Mouse (Mus musculus): ENCODE measurements at regions not wholly inside any gene's neighbourhood (a gene's known extent, or its start where the extent isn't known, plus 50 kb on each side); places are given as distances from the start of the nearest gene placed in this dataset.

- Histone ChIP-seq H3K36me3 (no peaks in the 10 kb centered on the region), H3K9me3 (replicated peaks) (no peaks in the 10 kb centered on the region), H3K9ac (no peak overlapping the region), H3K27me3 (no peaks in the 10 kb centered on the region), H3K27ac (no peak overlapping the region), H3K4me1 (no peaks in the 10 kb centered on the region), H3K4me3 (no peak overlapping the region), H3K4me2 (replicated peaks) (no peak overlapping the region)
- ATAC-seq (ENCODE audit: low FRiP score) = no peak
- 90% methylated on average over 1 of the region's 1 CpGs for WGBS
Measured at GRCm38 (mm10) chr16:77948785-77949184, 346.9 kb upstream of the Gm11146 start.

GRCm38 (mm10) chr16:77945442-77945841 is 343.5 kb upstream of the Gm11146 start:
- no peak overlapping the region for H3K9ac ChIP-seq
- ATAC-seq (ENCODE audit: low FRiP score) = no peak
- no peaks in the 10 kb centered on the region for H3K4me1 ChIP-seq
- 59% methylated on average over 2 of the region's 2 CpGs for WGBS
- H3K36me3 ChIP-seq = no peaks in the 10 kb centered on the region
- no peak overlapping the region for H3K4me3 ChIP-seq
- no peak overlapping the region for H3K4me2 ChIP-seq (replicated peaks)
- H3K27ac ChIP-seq = no peak overlapping the region
- no peaks in the 10 kb centered on the region for H3K27me3 ChIP-seq
- H3K9me3 ChIP-seq (replicated peaks) = no peaks in the 10 kb centered on the region

DNA sequence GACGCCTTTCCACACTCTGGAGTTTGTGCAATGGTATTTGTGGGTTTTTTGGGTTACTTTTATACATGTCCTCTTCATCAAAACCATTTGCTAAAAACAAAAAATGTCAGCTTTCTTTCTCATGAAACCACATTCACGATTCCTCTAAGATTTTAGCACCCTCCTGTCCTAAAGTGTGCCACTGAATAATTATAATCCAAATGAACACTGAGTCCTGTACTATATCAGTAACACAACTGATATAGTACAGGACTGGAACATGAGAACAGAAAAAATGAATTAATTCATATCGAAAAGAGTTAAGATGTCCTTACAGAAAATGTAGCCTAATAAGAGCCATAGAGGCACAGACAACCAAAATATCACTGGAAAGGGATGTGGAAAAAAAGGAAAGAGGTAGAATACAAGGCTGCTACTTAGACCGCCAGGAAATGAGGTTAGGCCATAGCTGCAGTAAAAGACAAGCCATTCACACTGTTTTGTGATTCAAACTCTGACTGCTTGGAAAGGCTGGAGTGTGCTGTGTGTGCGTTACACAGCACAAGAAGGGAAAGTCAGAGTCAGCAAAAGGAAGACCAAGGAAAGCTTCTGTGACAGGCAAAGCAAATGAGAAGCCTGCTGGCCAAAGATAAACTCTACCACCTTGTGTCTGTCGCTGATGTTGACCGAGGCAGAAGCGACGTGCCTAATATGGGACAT is 329.3 kb upstream of the Gm11146 start:
- Histone ChIP-seq H3K4me3 (no peak overlapping the region), H3K36me3 (no peaks in the 10 kb centered on the region)

DNA sequence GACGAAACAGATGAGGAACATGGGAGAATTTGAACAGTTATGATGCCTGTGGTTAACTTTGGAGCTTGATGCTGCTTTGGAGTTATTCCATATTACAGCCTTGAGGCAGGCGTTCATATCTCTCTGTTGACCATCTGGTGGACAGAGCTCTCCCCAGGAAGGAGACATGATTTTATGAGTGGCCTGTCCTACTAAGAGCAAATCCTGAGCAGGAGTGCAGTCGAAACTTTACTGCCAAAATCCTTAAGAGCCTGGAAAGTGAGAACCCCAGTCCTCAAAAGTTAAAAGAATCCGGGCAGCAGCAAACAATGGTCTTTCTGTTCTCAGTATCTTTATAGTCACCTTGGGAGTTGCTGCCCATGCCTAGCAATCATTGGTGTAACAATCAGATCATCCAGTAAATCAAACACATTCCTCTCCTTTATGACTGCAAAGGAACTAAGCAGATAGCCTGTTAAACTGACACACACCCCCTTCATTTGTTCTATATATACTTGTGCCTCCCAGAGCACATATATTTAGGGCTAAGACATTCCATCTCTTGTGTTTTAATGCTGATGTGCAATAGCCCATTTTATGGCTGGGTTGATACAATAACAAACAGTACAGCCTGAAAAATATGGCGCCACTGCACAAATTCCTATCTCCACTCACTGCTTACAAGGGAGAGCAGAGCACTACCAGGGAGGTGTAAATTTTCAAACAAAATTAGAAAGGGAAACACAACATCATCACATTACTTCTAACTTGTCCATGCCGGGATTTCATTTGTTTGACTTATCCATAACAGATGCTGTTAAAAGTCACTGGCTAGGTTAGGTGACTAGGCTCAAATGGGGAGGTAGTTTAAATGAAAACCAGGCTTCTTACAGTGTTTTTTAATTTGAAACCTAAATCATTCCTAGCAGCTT is 312.5 kb upstream of the Gm11146 start:
- H3K4me1 ChIP-seq = no peaks in the 10 kb centered on the region
- no peak for ATAC-seq (ENCODE audit: low FRiP score)
- H3K9ac ChIP-seq = no peak overlapping the region
- H3K4me2 ChIP-seq (replicated peaks) = no peak overlapping the region
- no peak overlapping the region for H3K27ac ChIP-seq
- no peaks in the 10 kb centered on the region for H3K36me3 ChIP-seq
- H3K4me3 ChIP-seq = no peak overlapping the region
- 72% methylated on average over 6 of the region's 6 CpGs for WGBS
- H3K27me3 ChIP-seq = no peaks in the 10 kb centered on the region
- no peaks in the 10 kb centered on the region for H3K9me3 ChIP-seq (replicated peaks)

More for the DNA sequence above, 329.3 kb upstream of the Gm11146 start:
- 87% methylated on average over 9 of the region's 9 CpGs for WGBS
- H3K9ac ChIP-seq = no peak overlapping the region
- H3K4me2 ChIP-seq (replicated peaks) = no peak overlapping the region
- H3K27ac ChIP-seq = no peak overlapping the region
- H3K4me1 ChIP-seq = no peaks in the 10 kb centered on the region
- H3K9me3 ChIP-seq (replicated peaks) = no peaks in the 10 kb centered on the region
- H3K27me3 ChIP-seq = no peaks in the 10 kb centered on the region
- no peak for ATAC-seq (ENCODE audit: low FRiP score)

DNA sequence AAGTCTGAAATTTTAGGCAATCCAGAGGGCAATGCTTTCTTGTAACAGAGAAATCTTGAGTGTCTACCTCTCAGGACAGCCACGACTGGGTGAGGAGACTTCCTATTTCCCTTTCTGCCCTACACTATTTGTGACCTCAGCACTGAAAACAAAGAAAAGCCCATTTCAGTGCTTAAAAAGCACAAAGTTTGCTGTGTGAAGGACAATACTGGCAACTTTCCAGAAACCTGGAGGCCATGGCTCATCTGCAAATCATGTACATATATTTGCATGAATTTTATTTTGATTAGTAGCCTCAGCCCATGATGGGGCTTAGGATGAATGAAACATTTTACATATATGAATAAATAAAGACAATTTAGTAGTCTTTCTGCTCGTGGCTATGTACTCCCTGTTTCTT is 292.4 kb upstream of the Gm11146 start:
- 27% methylated on average over 2 of the region's 2 CpGs for WGBS
- Histone ChIP-seq H3K9ac (no peak overlapping the region), H3K27me3 (no peaks in the 10 kb centered on the region), H3K4me2 (replicated peaks) (no peak overlapping the region), H3K4me1 (0 out of 2 replicates have a peak, but pooled peaks cover 3% of the 10 kb centered on the region), H3K36me3 (no peaks in the 10 kb centered on the region), H3K9me3 (replicated peaks) (no peaks in the 10 kb centered on the region), H3K4me3 (no peak overlapping the region), H3K27ac (peak overlapping the region; percentile 80)
- peak; percentile 72 for ATAC-seq (ENCODE audit: low FRiP score)

- H3K4me1 ChIP-seq = 0 out of 2 replicates have a peak, but pooled peaks cover 3% of the 10 kb centered on the region
- H3K9me3 ChIP-seq (replicated peaks) = no peaks in the 10 kb centered on the region
- peak; percentile 81 for ATAC-seq (ENCODE audit: low FRiP score)
- no peak overlapping the region for H3K9ac ChIP-seq
- no peaks in the 10 kb centered on the region for H3K36me3 ChIP-seq
- no peak overlapping the region for H3K4me3 ChIP-seq
- WGBS = 42% methylated on average over 2 of the region's 2 CpGs
- H3K4me2 ChIP-seq (replicated peaks) = no peak overlapping the region
- peak overlapping the region; percentile 80 for H3K27ac ChIP-seq
- H3K27me3 ChIP-seq = no peaks in the 10 kb centered on the region
Measured at GRCm38 (mm10) chr16:77893690-77894089, 291.8 kb upstream of the Gm11146 start.

- no peaks in the 10 kb centered on the region for H3K27me3 ChIP-seq
- no peak overlapping the region for H3K27ac ChIP-seq
- no peak overlapping the region for H3K9ac ChIP-seq
- no peak for ATAC-seq (ENCODE audit: low FRiP score)
- H3K4me3 ChIP-seq = no peak overlapping the region
- H3K4me1 ChIP-seq = 0 out of 2 replicates have a peak, but pooled peaks cover 3% of the 10 kb centered on the region
- WGBS = 81% methylated on average over 2 of the region's 2 CpGs
- H3K4me2 ChIP-seq (replicated peaks) = no peak overlapping the region
- no peaks in the 10 kb centered on the region for H3K36me3 ChIP-seq
- no peaks in the 10 kb centered on the region for H3K9me3 ChIP-seq (replicated peaks)
Measured at GRCm38 (mm10) chr16:77892731-77893130, 290.8 kb upstream of the Gm11146 start.

DNA sequence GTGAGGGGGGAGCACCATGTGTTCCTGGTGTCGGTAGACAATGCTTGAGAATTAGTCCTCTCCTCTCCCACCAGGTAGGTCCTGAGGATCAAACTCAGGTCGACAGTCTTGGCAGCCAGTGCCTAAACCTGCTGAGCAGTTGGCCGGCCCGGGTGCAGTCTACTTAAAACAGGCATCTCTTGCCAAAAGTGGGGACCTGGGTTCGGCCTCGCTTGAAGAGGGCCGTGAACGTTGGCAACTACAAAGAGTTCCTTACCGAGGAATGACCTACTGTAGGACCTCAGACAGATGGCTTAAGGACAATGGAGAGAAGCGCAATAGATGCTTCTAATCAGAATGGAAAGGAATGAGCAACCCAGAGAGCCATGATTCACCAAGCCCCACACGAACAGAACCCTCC is 287.5 kb upstream of the Gm11146 start:
- Histone ChIP-seq H3K9ac (no peak overlapping the region), H3K4me2 (replicated peaks) (no peak overlapping the region), H3K4me1 (peaks cover 9% of the 10 kb centered on the region), H3K4me3 (no peak overlapping the region), H3K36me3 (no peaks in the 10 kb centered on the region), H3K27me3 (no peaks in the 10 kb centered on the region), H3K27ac (no peak overlapping the region), H3K9me3 (replicated peaks) (no peaks in the 10 kb centered on the region)
- no peak for ATAC-seq (ENCODE audit: low FRiP score)
- 86% methylated on average over 11 of the region's 11 CpGs for WGBS

DNA sequence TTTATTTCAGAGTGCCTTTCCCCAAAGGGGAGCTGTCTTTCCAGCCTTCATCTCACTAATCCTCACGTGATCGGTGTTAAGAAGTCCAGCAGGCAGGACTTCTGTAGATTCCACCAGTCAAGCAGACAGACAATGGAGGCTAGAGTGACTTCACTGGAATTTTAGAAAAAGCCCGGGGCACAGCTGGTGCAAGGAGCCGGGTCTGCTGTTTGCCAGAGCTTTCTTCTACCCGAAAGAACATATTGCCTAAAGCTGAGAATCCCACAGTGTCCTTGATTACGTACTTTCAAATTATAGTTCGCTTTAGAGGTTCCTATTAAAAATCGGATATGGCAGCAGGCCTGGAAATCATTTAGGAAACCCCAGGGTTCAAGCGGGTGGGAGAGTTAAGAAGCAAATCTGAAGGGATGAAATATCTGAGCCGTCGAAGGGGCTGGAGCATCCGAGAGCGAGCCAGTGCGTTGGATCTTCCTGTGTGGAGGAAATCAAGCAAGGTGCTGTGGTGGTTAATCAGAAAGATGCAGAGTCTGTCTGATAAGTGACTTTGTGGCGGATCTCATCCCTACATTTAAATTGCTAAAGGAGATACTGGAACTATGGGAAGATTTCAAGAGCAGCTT is 283.3 kb upstream of the Gm11146 start:
- H3K36me3 ChIP-seq = no peaks in the 10 kb centered on the region
- H3K4me3 ChIP-seq = no peak overlapping the region
- no peaks in the 10 kb centered on the region for H3K27me3 ChIP-seq
- H3K4me1 ChIP-seq = peaks cover 6% of the 10 kb centered on the region
- no peak overlapping the region for H3K9ac ChIP-seq
- 0 out of 2 replicates have a peak overlapping the region, but pooled peaks have one; percentile 12 for H3K4me2 ChIP-seq (replicated peaks)
- peak; percentile 56; the same call in 1 of the 2 replicates for ATAC-seq (ENCODE audit: low FRiP score)
- H3K27ac ChIP-seq = peak overlapping the region; percentile 45
- WGBS = 58% methylated on average over 15 of the region's 15 CpGs
- H3K9me3 ChIP-seq (replicated peaks) = no peaks in the 10 kb centered on the region

- Histone ChIP-seq H3K27ac (0 out of 2 replicates have a peak overlapping the region, but pooled peaks have one; percentile 4), H3K27me3 (no peaks in the 10 kb centered on the region), H3K4me3 (no peak overlapping the region), H3K4me2 (replicated peaks) (no peak overlapping the region), H3K9ac (no peak overlapping the region), H3K36me3 (no peaks in the 10 kb centered on the region), H3K4me1 (peaks cover 6% of the 10 kb centered on the region), H3K9me3 (replicated peaks) (no peaks in the 10 kb centered on the region)
- WGBS = 93% methylated on average over 9 of the region's 9 CpGs
- no peak for ATAC-seq (ENCODE audit: low FRiP score)
Measured at GRCm38 (mm10) chr16:77884495-77884894, 282.6 kb upstream of the Gm11146 start.

- H3K36me3 ChIP-seq = no peaks in the 10 kb centered on the region
- no peak overlapping the region for H3K4me2 ChIP-seq (replicated peaks)
- no peak overlapping the region for H3K4me3 ChIP-seq
- H3K27ac ChIP-seq = no peak overlapping the region
- H3K9me3 ChIP-seq (replicated peaks) = no peaks in the 10 kb centered on the region
- no peak for ATAC-seq (ENCODE audit: low FRiP score)
- H3K4me1 ChIP-seq = no peaks in the 10 kb centered on the region
- H3K27me3 ChIP-seq = no peaks in the 10 kb centered on the region
- 92% methylated on average over 1 of the region's 1 CpGs for WGBS
- H3K9ac ChIP-seq = no peak overlapping the region
Measured at GRCm38 (mm10) chr16:77877006-77877405, 275.1 kb upstream of the Gm11146 start.

DNA sequence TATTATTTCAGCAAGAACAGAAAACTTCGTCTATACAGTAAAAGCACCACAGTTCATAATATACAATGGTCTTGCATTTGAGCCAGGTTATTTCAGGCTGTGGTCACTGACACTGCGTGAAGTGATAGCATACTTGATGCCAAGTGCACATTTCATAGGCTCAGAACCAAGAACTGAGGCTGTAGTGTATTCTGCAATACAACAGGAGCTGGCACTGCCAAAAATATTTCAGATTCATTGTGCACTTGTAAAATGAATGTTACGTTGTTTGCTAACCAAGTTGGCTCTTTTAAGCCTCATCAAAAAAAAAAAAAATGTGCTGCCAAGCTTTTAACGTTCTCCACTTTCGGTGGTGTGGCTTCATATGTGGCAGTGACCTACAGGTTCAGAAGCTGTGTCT is 261.4 kb upstream of the Gm11146 start:
- 89% methylated on average over 5 of the region's 5 CpGs for WGBS
- Histone ChIP-seq H3K9me3 (replicated peaks) (no peaks in the 10 kb centered on the region), H3K4me1 (no peaks in the 10 kb centered on the region), H3K4me3 (no peak overlapping the region), H3K4me2 (replicated peaks) (no peak overlapping the region), H3K9ac (no peak overlapping the region), H3K36me3 (no peaks in the 10 kb centered on the region), H3K27me3 (no peaks in the 10 kb centered on the region), H3K27ac (no peak overlapping the region)
- no peak for ATAC-seq (ENCODE audit: low FRiP score)

All from hindbrain, embryonic 12.5 days (tissue).